Mouse (Mus musculus) adrenal gland, postnatal 36 days (tissue): ENCODE data around the gene Eps8l2. TPM values are rescaled to one million over a fixed set of nuclear protein-coding genes. Genes with fewer than 3 reads are reported as not detected.

ENCODE experiments used
- DNase-seq, 2 experiments: peaks; one replicate each; pipeline ENCODE4 v3.0.0; 2021; ENCODE audit warnings: mixed read lengths in 1 of 2
- long read RNA-seq, 2 experiments: library from polyadenylated mRNA; stranded (forward); transcript quantifications; one replicate each; pipeline ENCODE4 v2.0.0; 2021; ENCODE audit warnings: borderline sequencing depth in 2 of 2
- total RNA-seq, 2 experiments: library from RNA; stranded (reverse); gene quantifications; 2 replicates each; pipeline ENCODE4 v1.2.3; 2021

The Eps8l2 gene
- total RNA-seq = 1 to 10 TPM; 1.8 to 3.2 TPM
- long read RNA-seq, experiment 1, partial matches to known transcripts = 0 of 1 reads
- long read RNA-seq, experiment 1, other reads (novel, unspliced or antisense) = 0 of 1 reads
- long read RNA-seq, experiment 2, partial matches to known transcripts = 1 of 4 reads
- long read RNA-seq, experiment 2, other reads (novel, unspliced or antisense) = 2 of 4 reads

GRCm38 (mm10) chr7:141338576-141339131, at the start of gene Eps8l2:
TSS of gene Eps8l2 (plus strand) at chr7:141338880.
- DNase-seq = peak in 1 of 2 experiments; percentile 51

GRCm38 (mm10) chr7:141291921-141292582, 46.6 kb upstream of the Eps8l2 start, which contains the start of gene Drd4:
TSS of gene Drd4 (plus strand) at chr7:141292006.
- peak in 1 of 2 experiments; percentile 33 for DNase-seq

- peak in 1 of 2 experiments; percentile 61 for DNase-seq
Measured at GRCm38 (mm10) chr7:141292583-141293388, 45.9 kb upstream of the Eps8l2 start.

DNA sequence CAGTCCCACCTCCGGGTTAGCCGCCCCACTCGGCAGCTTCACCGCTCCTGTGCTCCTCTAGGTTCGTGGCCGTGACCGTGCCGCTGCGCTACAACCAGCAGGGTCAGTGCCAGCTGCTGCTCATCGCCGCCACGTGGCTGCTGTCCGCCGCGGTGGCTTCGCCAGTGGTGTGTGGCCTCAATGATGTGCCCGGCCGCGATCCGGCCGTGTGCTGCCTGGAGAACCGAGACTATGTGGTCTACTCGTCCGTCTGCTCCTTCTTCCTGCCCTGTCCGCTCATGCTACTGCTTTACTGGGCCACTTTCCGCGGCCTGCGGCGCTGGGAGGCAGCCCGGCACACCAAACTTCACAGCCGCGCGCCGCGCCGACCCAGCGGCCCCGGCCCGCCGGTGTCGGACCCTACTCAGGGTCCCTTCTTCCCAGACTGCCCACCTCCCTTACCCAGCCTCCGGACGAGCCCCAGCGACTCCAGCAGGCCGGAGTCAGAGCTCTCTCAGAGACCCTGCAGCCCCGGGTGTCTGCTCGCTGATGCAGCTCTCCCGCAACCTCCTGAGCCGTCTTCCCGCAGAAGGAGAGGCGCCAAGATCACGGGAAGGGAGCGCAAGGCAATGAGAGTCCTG, 44.7 kb upstream of the Eps8l2 start:
- peak; percentile 75 to 78 for DNase-seq

- no peak for DNase-seq
Measured at GRCm38 (mm10) chr7:141294479-141294878, 44.2 kb upstream of the Eps8l2 start.

GRCm38 (mm10) chr7:141297926-141298650, 40.6 kb upstream of the Eps8l2 start:
- DNase-seq = peak in 1 of 2 experiments; percentile 34

- DNase-seq = no peak
Measured at GRCm38 (mm10) chr7:141299175-141299574, 39.5 kb upstream of the Eps8l2 start.

- DNase-seq = peak in 1 of 2 experiments; percentile 68
Measured at GRCm38 (mm10) chr7:141301386-141301785, 37.3 kb upstream of the Eps8l2 start.

DNA sequence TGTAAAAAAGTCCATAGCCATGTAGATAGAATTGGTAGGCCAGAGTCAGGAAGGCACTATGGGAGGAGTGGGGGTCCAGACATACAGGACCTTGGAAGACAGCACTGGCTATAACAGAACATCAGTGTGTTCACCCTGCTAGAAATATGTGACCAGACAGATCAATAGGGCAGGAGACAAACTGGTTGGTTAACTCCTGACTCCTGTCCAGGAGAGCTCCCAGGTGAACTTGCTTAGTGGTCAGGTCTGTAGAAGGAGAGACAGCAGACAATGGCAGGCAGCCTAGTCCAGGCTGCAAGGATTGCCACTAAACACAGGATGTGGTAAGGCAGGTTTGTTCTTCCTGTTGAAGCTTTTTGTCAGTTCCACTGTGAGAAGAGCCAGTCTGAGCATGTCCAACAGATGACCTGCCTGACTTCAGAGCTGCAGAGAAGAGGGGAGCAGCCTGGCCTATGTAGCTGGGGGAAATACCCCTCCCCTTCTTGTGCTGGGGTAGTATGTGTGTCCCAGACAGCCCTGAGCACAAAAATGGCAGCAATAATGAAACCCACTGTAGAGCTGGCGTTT, 35.9 kb upstream of the Eps8l2 start:
- DNase-seq = no peak

DNA sequence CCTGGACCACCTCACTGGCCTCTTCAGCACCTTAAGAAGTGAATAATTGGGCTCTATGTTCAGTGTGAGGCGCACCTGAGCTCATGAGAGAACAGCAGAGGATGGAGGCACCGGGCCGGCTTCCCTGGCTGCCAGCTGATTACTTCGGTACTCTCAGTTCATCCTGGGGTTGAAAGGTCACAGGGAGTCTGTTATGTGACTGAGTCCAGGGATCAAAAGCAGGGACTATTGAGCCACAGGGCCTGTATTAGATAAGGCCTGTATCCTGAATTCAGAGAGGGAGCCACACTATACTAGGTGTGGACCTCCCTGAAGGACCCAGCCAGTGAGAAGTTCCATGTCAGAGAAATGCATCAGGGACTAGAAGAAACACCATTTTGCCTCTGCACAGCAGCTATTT, 34.1 kb upstream of the Eps8l2 start:
- no peak for DNase-seq

- DNase-seq = peak; percentile 68 to 74
Measured at GRCm38 (mm10) chr7:141314416-141314815, 24.3 kb upstream of the Eps8l2 start.

DNA sequence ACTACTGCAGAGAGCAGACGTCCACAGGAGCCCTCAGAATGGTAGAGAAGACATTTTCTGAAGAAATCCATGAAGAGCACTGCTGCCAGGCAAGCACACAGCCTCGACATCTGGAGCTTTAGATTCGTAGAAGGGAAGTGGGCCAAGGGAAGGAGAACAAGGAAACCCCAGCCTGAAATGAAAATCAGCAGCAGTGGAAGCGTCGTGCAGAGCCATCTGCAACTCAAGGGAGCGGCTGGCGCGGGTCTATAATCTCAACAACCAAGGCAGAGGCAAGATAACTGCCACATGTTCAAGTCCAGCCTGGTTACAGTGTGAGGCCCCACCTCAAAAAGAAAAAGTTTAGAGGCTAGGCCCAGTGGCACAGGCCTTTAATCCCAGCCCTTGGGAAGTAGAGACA, 23.6 kb upstream of the Eps8l2 start:
- DNase-seq = no peak

DNA sequence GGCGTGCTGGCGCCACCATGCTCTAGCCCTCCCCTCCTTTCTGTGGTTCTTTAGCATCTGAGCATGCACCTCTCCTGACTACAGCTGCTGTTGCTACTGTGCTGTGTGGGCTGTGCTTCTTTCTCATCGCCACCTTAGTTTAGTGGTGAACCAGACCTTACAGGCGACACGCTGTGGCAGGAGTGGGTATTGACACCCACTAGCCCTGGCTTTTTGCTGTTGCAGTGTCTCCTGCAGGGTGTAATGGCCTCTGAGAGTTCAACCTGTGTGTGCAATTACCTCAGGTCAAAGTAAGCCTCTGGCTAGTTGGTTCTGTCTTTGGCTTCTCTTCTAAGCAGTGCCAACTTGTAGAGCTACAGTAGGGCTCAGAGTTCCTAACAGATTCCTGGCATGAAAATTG, 22.7 kb upstream of the Eps8l2 start:
- DNase-seq = peak; percentile 60 to 61

GRCm38 (mm10) chr7:141317619-141318132, 21.0 kb upstream of the Eps8l2 start:
- DNase-seq = no peak

DNA sequence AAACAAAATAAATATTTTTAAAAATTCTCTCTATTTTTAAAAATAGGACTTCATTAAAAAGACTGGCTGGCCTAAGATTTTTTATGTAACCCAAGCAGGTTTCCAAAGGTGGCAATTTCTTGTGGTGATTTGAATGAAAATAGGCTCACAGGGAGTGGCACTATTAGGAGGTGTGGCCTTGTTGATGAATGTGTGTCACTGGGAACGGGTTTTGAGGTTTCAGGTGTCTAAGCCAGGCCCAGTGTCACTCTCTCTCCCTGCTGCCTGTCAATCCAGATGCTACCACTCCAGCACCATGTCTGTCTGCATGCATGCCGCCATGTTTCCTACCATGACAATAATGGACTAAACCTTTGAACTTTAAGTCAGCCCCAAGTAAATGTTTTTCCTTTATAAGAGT, 19.2 kb upstream of the Eps8l2 start:
- DNase-seq = no peak

- no peak for DNase-seq
Measured at GRCm38 (mm10) chr7:141324686-141325085, 14.0 kb upstream of the Eps8l2 start.

DNA sequence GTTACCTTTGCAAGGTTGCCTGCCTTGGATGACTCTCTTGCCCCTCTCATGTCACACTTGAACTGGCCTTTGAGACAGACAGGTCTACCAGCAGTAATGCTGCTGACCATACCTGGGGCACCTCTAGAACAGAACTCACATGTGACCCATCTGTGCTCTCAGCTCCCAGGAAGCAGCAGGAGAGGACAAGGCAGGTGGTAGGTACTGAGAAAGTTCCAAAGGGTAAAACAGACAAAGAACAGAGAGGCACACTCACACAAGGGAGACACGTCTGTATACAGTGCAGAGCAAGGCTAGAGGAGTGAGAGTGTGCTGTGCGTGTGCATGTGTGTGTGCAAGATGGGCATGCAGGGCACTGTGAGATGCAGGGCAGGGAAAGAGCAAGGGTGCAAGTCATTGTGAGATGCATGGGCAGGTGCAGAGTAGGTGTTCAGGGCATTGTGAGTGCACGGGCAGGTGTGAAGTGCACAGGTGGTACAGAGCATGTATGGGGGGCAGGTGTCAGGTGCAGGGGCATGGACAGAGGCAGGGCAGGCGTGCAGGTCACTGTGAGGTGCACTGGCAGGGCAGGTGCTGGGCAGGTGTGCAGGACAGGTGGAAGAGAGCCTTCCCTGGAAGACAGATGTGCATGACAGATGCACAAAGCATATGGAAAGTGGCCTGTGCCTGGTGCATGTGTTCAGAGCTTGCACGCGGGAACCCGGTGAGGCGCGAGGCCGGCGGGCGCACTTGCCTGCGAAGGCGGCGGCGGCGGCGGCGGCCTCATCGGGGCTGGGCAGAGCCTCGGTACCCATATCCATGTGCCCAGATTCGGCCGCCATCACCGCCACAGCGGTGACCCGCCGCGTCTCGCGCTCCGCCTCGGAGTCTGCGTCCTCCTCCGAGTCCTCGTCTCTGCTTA, 11.9 kb upstream of the Eps8l2 start:
- no peak for DNase-seq

DNA sequence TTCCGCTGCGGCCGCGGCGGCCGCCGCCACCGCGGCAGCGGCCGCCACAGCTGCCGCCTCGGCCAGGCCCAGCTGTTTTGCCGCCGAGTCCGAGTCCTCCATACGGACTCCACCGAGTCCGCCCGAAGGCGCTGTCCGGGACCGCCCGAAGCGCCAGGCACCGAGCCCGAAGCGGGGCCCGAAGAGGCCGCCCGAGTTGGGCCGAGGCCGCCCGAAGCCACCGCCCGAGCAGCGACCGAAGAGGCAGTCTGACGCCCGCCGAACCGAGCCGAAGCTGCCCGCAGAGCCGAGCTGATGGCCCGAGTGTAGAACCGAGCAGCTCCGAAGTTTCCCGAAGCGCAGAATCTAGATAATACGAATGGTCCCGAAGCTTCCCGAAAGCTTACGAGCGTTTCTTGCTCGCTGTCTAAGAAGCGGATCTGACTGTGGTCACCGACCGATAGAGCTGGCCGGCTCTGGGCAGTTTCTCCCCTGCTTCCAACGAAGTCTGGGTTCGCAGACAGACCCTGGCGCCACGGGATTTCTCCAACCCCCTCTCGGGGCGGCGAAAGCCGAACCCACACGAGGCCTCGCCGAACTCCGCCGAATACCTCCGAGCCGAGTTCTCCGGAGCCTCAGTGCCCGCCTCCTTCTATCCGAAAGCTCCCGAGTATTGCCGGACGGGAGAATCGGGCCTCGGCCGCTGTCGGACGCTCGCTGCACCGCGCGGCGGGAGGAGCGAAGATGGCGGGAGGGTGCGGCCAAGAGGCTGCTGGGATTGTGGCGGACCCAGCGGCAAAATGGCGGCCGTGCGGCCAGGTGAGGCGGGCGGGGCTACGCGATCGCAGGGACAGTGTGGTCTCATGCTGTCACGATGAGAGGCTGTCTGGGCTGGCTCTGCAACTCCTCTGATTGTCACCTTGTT, 11.0 kb upstream of the Eps8l2 start, which contains the start of the genes Deaf1 and Tmem80:
Deaf1 (minus strand) TSS at position 222 of the 904 bp plus-strand sequence.
Tmem80 (plus strand) TSS at position 271 of the 904 bp plus-strand sequence.
- DNase-seq = peak; percentile 99
